Mouse (Mus musculus): ENCODE results near the gene Rabl6.

DNA sequence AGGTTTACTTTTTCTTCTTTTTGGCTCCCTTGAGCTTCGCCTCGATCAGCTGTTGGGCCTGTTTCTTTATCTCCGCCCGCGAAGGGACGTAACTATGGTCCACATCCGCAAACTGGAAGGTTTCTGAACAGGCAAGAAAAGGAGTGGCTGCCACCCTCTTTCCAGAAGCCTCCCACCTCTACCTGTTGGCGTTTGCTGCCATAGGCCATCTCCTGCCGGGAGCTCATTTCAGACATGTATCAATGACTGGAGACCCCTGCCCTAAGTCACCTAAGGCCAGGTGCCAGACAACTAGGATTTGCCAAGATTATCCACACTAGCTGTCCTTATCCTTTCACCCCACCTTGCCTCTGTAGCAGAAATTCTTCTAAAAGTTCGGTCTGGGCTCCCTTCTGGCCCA is 350 bp upstream of the Rabl6 start:
- no peak for TF ChIP-seq CTCF (conservative IDR thresholded peaks at IDR 0.05 in 1 of 2, IDR thresholded peaks at IDR 0.05 in 1 of 2; ENCODE audit: low read depth in 2 of 2, low read length in 2 of 2)
- TF ChIP-seq TBP (conservative IDR thresholded peaks at IDR 0.05; ENCODE audit: low read depth, low read length), result no peak
- no peak for TF ChIP-seq HCFC1 (IDR thresholded peaks at IDR 0.05; ENCODE audit: low read depth, low read length)
- no peak for TF ChIP-seq MAX (IDR thresholded peaks at IDR 0.05; ENCODE audit: low read length)
- TF ChIP-seq JUND (conservative IDR thresholded peaks at IDR 0.05; ENCODE audit: low read depth, low read length), result no peak
- no peak for TF ChIP-seq EP300 (IDR thresholded peaks at IDR 0.05; ENCODE audit: low read length)
- no peak for TF ChIP-seq POLR2AphosphoS2 (IDR thresholded peaks at IDR 0.05; ENCODE audit: low read depth, low read length)
- no peak for TF ChIP-seq PAX5 (IDR thresholded peaks at IDR 0.05; ENCODE audit: low read length)
- no peak for TF ChIP-seq POLR2A (IDR thresholded peaks at IDR 0.05; ENCODE audit: low read depth, low read length)
- TF ChIP-seq USF2 (conservative IDR thresholded peaks at IDR 0.05; ENCODE audit: low read depth, low read length), result no peak; the same call in 1 of the 2 replicates
- TF ChIP-seq ETS1 (conservative IDR thresholded peaks at IDR 0.05; ENCODE audit: low read depth, low read length), result no peak
- TF ChIP-seq USF1 (IDR thresholded peaks at IDR 0.05; ENCODE audit: low read depth, low read length), result no peak
- no peak for TF ChIP-seq MEF2A (IDR thresholded peaks at IDR 0.05; ENCODE audit: borderline replicate concordance, low read depth, low read length)
- no peak for TF ChIP-seq ZNF384 (IDR thresholded peaks at IDR 0.05; ENCODE audit: low read depth, low read length)

Measured in CH12.LX (cell line).